Mouse (Mus musculus) spleen, postnatal 14 days (tissue): ENCODE measurements at regions not wholly inside any gene's neighbourhood (a gene's known extent, or its start where the extent isn't known, plus 50 kb on each side); places are given as distances from the start of the nearest gene placed in this dataset.

Source experiments
- DNase-seq, 2 experiments: peaks; one replicate each; pipeline ENCODE4 v3.0.0; 2021 to 2022; ENCODE audit warnings: low spot score in 2 of 2

- DNase-seq, result no peak
These were observed 197.1 kb upstream of the Spdye4c start for GRCm38 (mm10) chr2:128393921-128394320.

DNA sequence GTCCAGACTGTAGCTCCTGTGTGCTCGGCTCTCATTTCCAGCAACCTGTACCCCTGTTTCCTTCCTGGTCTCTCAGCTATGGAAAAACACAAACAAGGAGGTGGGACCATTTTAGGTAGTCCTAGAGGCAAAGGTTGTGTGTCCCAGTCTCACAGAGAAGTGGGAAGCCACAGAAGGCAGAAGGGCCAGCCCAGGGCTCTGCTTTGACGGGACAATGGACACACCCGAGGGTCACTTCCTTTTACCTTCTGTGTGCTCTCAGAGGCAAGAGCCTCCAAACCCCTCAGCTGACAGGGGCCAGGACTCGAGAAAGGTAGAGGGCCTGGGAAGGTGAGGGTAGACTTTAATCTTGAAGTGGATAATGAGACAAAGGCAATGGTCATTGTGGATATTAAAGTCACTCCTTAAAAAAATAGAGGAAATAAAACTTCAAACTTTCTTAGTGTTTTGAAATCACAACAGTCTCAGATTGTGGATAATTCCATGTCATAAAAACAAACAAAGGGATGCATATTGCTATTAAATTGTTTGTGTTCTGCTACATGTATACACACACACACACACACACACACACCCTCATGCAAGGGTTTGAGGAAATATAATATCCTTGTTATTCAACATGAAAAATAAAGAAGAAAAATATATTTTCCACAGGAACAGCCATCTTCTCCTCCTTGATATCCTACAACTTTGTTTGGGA is 195.6 kb upstream of the Spdye4c start:
- DNase-seq, result no peak

DNA sequence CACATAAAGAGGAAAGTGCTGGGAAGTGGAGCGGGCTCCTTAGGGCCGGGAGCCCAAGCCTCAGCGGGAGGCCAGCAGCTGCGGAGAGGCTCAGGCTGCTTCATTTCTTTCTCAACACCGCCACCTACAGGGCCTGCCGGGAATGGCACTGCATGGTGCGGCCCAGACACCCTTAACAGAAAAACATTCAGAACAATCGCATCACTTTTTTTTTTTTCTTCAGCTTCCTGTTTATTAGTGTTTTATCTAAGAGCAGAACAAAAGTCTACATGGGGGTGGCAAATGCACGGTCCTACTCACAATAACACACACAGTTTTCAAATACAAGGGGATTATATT is 195.0 kb upstream of the Spdye4c start:
- DNase-seq, result peak; percentile 81 to 90

DNA sequence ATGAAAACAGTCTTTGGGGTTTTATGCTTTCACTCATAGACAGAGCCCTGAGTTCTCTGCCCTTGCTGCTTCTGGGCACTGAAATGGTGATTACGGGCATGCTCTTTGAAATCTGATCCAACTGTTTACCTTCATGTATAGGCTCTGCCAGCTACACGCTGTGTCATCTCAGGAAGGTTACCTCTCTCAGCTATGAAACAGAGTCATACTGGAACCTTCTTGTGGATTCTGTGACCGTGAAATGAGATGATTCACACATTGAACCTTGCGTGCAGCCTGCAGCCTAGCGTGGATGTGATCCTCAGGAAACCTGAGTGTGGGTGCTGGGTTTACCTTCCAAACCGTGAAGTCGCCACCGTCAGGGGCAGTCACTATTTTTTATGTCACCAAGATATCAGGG is 189.7 kb upstream of the Spdye4c start:
- DNase-seq, result no peak

DNA sequence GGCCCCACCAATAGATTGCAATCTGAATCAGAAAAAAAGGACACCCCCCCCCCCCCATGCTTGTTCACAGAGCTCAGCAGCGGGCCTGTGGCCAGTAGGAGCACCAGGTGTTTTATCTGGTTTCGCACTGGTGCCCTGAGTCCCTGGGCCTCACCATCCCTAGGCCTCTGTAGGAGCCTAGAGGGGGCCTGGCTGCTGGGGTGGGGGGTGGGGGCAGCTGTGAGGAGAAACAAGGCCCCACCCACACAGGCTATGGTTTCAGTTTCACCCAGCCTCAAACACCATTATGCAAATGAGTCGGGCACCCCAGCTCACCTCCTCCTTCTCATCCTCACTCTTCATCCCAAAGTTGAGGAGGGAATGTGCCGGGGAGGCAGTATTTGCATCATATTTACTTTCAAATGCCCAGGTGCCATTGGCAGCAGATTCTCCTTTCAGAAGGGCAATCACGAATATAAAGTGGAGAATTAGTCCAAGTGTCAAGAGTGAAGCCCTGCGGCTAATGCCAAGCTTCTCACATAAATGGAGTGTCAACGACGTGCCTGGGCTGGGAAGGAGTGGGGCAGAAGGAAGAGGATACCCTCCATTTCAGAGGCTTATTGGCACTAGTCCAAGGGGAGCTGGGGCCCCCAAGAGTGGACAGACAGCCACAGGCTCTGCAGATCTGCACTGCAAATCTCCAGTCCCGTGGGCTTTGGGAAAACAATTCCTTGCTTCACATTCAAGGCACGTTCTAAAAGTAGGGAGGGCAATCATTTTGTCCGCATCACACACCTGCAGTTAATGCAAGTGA is 187.7 kb upstream of the Spdye4c start:
- DNase-seq, result no peak

DNA sequence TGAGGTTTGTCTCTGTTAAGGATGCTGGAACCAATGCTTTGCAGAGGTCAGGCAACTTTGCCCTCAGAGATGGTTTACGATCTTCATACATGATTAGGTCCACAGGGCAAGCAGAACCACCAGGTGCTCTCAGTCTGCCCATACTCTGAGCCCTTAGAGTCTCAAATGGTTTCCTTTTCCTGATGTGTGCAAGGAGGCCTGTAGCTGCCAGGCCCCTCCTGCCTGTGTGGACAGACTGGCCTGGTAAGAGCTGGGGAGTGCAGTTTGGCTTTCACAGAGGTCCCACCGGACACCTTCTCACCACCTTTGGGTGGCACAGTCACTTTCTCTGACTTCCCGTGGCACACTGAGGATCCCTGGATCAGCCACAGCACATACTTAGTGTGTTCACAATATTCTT is 186.6 kb upstream of the Spdye4c start:
- no peak for DNase-seq

GRCm38 (mm10) chr2:128407076-128407475 is 183.9 kb upstream of the Spdye4c start:
- no peak for DNase-seq

DNA sequence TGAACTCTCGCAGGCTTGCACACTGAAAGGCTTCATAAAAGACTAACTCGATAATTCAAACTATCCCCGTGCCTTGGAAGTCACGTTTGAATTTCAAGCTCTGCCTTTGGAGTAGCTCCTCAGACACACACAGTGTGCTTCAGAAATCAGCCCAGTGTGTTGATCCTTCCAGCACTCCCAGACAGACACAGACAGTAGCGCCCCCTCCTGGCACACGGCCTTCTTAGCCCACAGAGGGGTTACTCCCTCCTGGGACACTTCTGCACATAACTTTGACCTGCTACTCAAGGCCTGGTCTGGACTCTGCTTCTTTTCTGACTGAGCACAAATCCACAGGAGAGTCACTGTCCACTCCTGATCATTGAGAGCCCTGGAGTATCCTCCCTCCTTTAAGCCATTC is 182.3 kb upstream of the Spdye4c start:
- DNase-seq, result peak; percentile 24 to 53

DNA sequence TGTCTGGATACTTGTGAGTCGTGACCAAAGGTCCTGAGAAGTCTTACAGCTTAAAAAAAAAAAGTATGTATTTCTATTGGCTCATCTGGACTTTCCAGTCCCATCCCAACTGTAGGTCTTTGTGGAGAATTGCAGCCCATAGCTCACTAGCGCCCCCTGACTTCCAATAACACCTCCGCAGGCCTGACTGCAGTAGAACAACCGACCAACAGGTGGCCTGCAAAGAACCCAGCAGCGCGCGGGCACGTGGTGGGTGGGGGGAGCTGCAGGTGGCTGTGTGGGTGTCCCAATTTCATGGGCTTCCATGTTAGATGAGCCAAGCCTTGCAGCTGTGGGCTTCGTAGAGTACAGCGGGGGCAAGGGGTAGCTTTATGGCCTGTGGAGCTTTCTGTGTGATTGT is 178.7 kb upstream of the Spdye4c start:
- DNase-seq, result peak; percentile 41 to 67

DNA sequence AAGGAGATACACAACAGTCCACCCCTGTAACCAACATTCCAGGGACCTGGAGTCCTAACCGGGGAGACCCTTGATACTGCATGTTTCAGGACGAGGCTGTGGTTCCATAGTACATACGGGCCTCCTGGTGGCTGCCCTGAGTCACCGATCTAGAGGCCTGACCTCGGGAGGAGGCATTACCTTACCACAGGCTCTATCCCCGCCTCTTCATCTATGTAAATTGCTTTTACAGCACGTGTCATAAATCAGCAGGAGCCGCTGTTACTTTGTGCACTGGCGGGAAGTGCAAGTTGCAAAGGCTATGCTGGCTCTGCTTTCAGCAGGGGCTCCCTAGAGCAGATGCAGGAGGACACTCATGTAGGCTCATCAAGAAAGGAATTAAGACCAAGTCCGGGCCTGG is 178.0 kb upstream of the Spdye4c start:
- peak in 1 of 2 experiments; percentile 13 for DNase-seq

DNA sequence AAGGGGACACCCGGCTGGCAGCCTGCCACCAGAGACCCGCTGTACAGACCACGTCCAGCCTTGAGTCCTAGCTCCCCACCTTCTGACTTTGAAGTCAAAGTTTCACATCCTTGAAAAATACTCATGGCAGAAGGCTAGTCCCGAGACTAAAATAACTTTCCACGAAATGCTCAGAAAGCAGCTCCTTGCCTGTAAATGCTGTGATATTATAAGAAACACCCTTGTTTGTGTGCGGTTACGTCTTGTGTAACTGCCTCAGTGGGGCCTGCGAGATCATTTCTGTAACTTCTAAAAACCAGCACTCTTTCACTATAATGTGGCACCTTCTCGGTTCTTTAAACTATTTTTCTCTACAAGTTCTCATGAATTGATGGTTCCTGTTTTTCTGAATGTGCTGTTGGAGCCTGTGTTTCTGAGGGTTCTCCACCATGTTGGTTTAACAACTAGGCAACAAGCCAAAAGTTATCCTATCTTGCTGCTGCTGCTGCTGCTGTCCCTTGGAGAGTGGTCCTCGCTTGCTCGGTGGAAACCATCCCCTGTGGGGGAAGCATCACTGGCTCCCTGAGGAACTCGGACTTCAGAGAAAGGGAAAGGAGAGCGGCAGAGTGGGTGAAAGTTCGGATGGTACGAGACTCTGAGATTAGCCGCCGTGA is 176.3 kb upstream of the Spdye4c start:
- DNase-seq, result no peak

GRCm38 (mm10) chr2:128416416-128416815 is 174.6 kb upstream of the Spdye4c start:
- DNase-seq, result no peak

DNA sequence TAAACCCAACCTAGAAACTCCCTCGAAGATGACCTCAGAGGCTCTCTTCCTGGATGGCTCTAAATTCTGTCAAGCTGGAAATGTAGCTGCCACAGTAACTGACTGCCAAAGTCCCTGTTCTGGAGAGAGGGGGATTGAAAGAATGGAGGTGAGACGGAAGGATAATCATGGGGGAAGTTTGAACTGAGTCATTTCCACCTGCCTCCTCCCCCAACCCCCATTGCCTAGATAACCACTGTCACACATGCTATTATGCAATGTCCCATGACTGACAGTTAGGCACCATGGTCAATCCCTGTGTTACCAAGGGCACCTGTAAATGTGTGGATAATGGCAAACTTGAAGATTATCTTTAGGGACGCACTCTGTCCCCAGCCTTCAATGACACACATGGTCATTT is 172.0 kb upstream of the Spdye4c start:
- no peak for DNase-seq

DNA sequence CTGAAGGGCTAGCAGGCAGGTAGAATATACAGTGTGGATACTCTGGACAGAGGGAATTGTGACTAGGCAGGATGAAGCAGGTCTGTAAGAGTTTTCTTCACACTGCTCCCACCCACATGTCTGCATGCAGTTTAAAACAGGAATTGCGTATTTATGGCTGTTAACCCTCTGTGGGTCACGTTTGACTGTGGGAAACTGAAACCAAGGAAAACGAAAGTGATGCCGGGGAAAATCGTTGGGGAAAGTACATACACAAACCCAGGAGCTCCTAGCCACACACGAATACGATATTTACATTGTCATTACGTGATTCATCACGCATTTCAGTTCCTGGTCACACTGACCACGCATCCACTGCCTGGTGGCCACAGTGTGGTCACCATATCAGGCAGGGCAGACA is 170.6 kb upstream of the Spdye4c start:
- DNase-seq, result no peak

- no peak for DNase-seq
These were observed 168.3 kb upstream of the Spdye4c start for GRCm38 (mm10) chr2:128422677-128423076.

- no peak for DNase-seq
These were observed 166.8 kb upstream of the Spdye4c start for GRCm38 (mm10) chr2:128424236-128424635.

DNA sequence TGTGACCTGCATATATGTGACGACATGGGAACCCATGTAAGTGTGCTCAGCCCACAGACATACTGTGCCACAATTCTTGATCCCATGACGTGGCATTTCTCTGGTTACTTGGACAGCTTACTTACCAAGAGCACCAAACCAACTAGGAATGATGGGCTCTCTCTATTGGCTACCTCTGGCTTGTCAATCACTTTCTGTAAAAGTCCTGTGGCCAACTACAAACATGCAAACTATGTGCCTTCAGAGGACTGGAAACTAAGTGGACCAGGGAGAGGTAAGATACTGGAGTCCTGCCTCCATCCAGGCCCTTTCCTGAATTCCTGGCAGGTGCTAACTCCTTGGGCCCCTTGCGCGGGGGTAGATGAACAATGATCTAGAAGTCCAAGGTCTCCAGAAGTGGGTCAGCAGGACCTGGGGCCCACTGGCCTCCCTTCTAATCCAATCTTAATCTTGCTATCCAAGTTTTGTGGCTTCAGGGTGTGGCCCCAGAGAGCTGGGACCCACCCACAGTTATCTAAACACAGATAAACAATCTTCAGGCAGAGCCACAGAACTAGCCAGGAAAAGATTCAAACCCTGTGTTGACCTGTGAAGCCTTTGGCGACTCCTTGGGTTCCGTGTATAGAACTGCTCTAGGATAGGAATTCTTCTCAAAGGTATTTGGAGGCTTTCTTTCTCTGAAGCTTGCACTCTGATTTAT is 163.7 kb upstream of the Spdye4c start:
- no peak for DNase-seq

DNA sequence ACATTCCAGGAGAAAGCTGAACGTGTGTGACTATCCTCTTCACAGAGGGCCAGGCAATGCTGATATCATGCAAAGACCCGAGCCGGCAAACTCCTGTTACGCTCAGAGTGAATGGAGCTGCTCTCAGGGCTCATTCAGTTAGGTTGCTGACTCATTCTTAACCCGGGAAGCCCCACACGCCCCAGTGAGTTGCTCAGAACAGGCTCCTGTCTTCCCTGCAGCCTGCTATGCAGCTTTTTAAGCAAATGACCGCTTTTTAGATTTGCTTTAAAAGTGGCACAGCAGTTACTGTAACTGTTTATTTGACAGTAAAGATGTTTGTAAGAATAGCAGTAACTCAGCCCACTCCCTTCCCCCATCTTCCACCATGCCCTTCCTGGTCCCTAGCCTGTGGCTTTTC is 162.9 kb upstream of the Spdye4c start:
- DNase-seq, result no peak

- no peak for DNase-seq
These were observed 162.1 kb upstream of the Spdye4c start for GRCm38 (mm10) chr2:128428651-128429633.

DNA sequence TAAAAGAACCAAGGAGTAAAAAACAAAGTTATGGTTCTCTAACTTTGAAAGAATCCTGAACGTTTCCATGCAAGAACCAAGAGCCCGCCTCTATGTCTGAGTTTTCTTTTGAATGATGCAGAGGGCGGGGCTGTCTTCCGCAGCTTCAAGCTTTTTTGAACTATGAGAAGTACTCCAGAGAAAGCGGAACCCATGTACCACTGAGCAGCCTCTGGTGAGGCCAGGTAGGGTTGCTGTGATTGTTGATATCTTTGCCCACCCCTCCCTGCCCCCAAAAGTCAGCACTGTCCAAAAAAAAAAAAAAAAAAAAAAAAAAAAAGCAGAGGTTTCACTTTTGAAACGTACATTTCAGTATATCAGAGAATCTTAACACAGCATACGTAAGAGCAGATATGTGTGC is 161.2 kb upstream of the Spdye4c start:
- no peak for DNase-seq

GRCm38 (mm10) chr2:128430776-128431291 is 160.2 kb upstream of the Spdye4c start:
- DNase-seq, result no peak
